Mouse (Mus musculus): Measurements from ENCODE around the gene Gba2. TPM values are rescaled to one million over a fixed set of nuclear protein-coding genes. Genes with fewer than 3 reads are reported as not detected.
A peak's percentile ranks its signal among the peaks of the same experiment; 100 is the strongest.

Gene Gba2
- polyA plus RNA-seq, 1 experiment from 2014 or later = 48.7 TPM

GRCm38 (mm10) chr4:43591961-43592360, 13.3 kb upstream of the Gba2 start:
- Histone ChIP-seq H3K9me3 (replicated peaks) (no peaks in the 10 kb centered on the region), H3K9ac (no peak overlapping the region), H3K4me1 (0 out of 2 replicates have a peak, but pooled peaks cover 3% of the 10 kb centered on the region), H3K27me3 (no peaks in the 10 kb centered on the region), H3K4me2 (replicated peaks) (no peak overlapping the region), H3K4me3 (no peak overlapping the region), H3K36me3 (no peaks in the 10 kb centered on the region), H3K27ac (no peak overlapping the region)
- no peak for ATAC-seq (ENCODE audit: low FRiP score)
- 72% methylated on average over 3 of the region's 3 CpGs for WGBS

- 85% methylated on average over 5 of the region's 5 CpGs for whole genome bisulfite sequencing
- H3K27me3 ChIP-seq = no peaks in the 10 kb centered on the region
- H3K9me3 ChIP-seq (replicated peaks) = no peaks in the 10 kb centered on the region
- no peak overlapping the region for H3K27ac ChIP-seq
- H3K4me1 ChIP-seq = 0 out of 2 replicates have a peak, but pooled peaks cover 3% of the 10 kb centered on the region
- H3K4me2 ChIP-seq (replicated peaks) = no peak overlapping the region
- H3K4me3 ChIP-seq = no peak overlapping the region
- H3K36me3 ChIP-seq = no peaks in the 10 kb centered on the region
- no peak for ATAC-seq (ENCODE audit: low FRiP score)
- no peak overlapping the region for H3K9ac ChIP-seq
These were observed 12.9 kb upstream of the Gba2 start for GRCm38 (mm10) chr4:43591543-43591942.

- WGBS = 65% methylated on average over 7 of the region's 7 CpGs
- no peak overlapping the region for H3K4me2 ChIP-seq (replicated peaks)
- ATAC-seq (ENCODE audit: low FRiP score) = no peak
These were observed 9.0 kb upstream of the Gba2 start for GRCm38 (mm10) chr4:43587681-43588080.

GRCm38 (mm10) chr4:43586411-43586810, 7.7 kb upstream of the Gba2 start:
- H3K4me2 ChIP-seq (replicated peaks) = no peak overlapping the region
- no peaks in the 10 kb centered on the region for H3K9me3 ChIP-seq (replicated peaks)
- H3K9ac ChIP-seq = no peak overlapping the region
- WGBS = 75% methylated on average over 8 of the region's 8 CpGs
- ATAC-seq (ENCODE audit: low FRiP score) = no peak
- H3K27me3 ChIP-seq = no peaks in the 10 kb centered on the region
- no peak overlapping the region for H3K27ac ChIP-seq
- H3K36me3 ChIP-seq = peaks cover 35% of the 10 kb centered on the region
- no peak overlapping the region for H3K4me3 ChIP-seq
- peaks cover 2% of the 10 kb centered on the region; the same call in 1 of the 2 replicates for H3K4me1 ChIP-seq

More at GRCm38 (mm10) chr4:43587681-43588080, 9.0 kb upstream of the Gba2 start:
- Histone ChIP-seq H3K36me3 (peaks cover 22% of the 10 kb centered on the region), H3K4me3 (no peak overlapping the region), H3K9me3 (replicated peaks) (no peaks in the 10 kb centered on the region), H3K4me1 (peaks cover 2% of the 10 kb centered on the region; the same call in 1 of the 2 replicates), H3K27ac (no peak overlapping the region), H3K27me3 (no peaks in the 10 kb centered on the region), H3K9ac (no peak overlapping the region)

- WGBS = 50% methylated on average over 10 of the region's 10 CpGs
- peaks cover 2% of the 10 kb centered on the region; the same call in 1 of the 2 replicates for H3K4me1 ChIP-seq
- H3K36me3 ChIP-seq = peaks cover 41% of the 10 kb centered on the region
- no peak overlapping the region for H3K4me2 ChIP-seq (replicated peaks)
- no peak overlapping the region for H3K27ac ChIP-seq
- H3K9me3 ChIP-seq (replicated peaks) = no peaks in the 10 kb centered on the region
- ATAC-seq (ENCODE audit: low FRiP score) = no peak
- no peak overlapping the region for H3K4me3 ChIP-seq
- H3K9ac ChIP-seq = no peak overlapping the region
- no peaks in the 10 kb centered on the region for H3K27me3 ChIP-seq
These were observed 7.0 kb upstream of the Gba2 start for GRCm38 (mm10) chr4:43585682-43586081.

GRCm38 (mm10) chr4:43584444-43585416, 6.1 kb upstream of the Gba2 start, which contains the start of gene Msmp:
Msmp (minus strand) TSS chr4:43584494.
- peaks cover 46% of the 10 kb centered on the region for H3K36me3 ChIP-seq

GRCm38 (mm10) chr4:43583421-43583820, 4.7 kb upstream of the Gba2 start:
- Histone ChIP-seq H3K9ac (no peak overlapping the region), H3K9me3 (replicated peaks) (no peaks in the 10 kb centered on the region), H3K4me1 (peaks cover 9% of the 10 kb centered on the region), H3K36me3 (peaks cover 46% of the 10 kb centered on the region), H3K4me2 (replicated peaks) (no peak overlapping the region), H3K27ac (no peak overlapping the region), H3K27me3 (no peaks in the 10 kb centered on the region), H3K4me3 (no peak overlapping the region)
- ATAC-seq (ENCODE audit: low FRiP score) = no peak
- 63% methylated on average over 7 of the region's 7 CpGs for WGBS

More at GRCm38 (mm10) chr4:43584444-43585416, 6.1 kb upstream of the Gba2 start, which contains the start of gene Msmp:
- H3K4me1 ChIP-seq = peaks cover 4% of the 10 kb centered on the region
- no peak within 1 kb of the TSS for H3K9ac ChIP-seq
- H3K27me3 ChIP-seq = no peaks in the 10 kb centered on the region
- no peak within 1 kb of the TSS for H3K27ac ChIP-seq
- no peak within 1 kb of the TSS for H3K4me2 ChIP-seq (replicated peaks)
- H3K4me3 ChIP-seq = no peak within 1 kb of the TSS
- whole genome bisulfite sequencing = 73% methylated on average over 12 of the region's 12 CpGs
- no peak for ATAC-seq (ENCODE audit: low FRiP score)
- no peaks in the 10 kb centered on the region for H3K9me3 ChIP-seq (replicated peaks)

- 93% methylated on average over 5 of the region's 5 CpGs for WGBS
- Histone ChIP-seq H3K27ac (no peak overlapping the region), H3K4me3 (no peak overlapping the region), H3K4me1 (peaks cover 18% of the 10 kb centered on the region), H3K36me3 (peaks cover 46% of the 10 kb centered on the region), H3K9ac (no peak overlapping the region), H3K9me3 (replicated peaks) (no peaks in the 10 kb centered on the region), H3K4me2 (replicated peaks) (no peak overlapping the region), H3K27me3 (no peaks in the 10 kb centered on the region)
- ATAC-seq (ENCODE audit: low FRiP score) = no peak
These were observed 3.6 kb upstream of the Gba2 start for GRCm38 (mm10) chr4:43582241-43582640.

GRCm38 (mm10) chr4:43581381-43581780, 2.7 kb upstream of the Gba2 start:
- no peaks in the 10 kb centered on the region for H3K27me3 ChIP-seq
- no peak overlapping the region for H3K9ac ChIP-seq
- WGBS = 94% methylated on average over 12 of the region's 12 CpGs
- peaks cover 27% of the 10 kb centered on the region for H3K4me1 ChIP-seq
- no peak for ATAC-seq (ENCODE audit: low FRiP score)
- H3K27ac ChIP-seq = no peak overlapping the region
- H3K4me2 ChIP-seq (replicated peaks) = no peak overlapping the region
- no peak overlapping the region for H3K4me3 ChIP-seq
- H3K36me3 ChIP-seq = peaks cover 46% of the 10 kb centered on the region
- no peaks in the 10 kb centered on the region for H3K9me3 ChIP-seq (replicated peaks)

GRCm38 (mm10) chr4:43580721-43581120, 2.0 kb upstream of the Gba2 start:
- H3K9me3 ChIP-seq (replicated peaks) = no peaks in the 10 kb centered on the region
- peaks cover 46% of the 10 kb centered on the region for H3K36me3 ChIP-seq
- H3K4me2 ChIP-seq (replicated peaks) = no peak overlapping the region
- ATAC-seq (ENCODE audit: low FRiP score) = no peak
- H3K27me3 ChIP-seq = no peaks in the 10 kb centered on the region
- no peak overlapping the region for H3K27ac ChIP-seq
- no peak overlapping the region for H3K9ac ChIP-seq
- 91% methylated on average over 5 of the region's 5 CpGs for WGBS
- no peak overlapping the region for H3K4me3 ChIP-seq
- peaks cover 33% of the 10 kb centered on the region for H3K4me1 ChIP-seq

- Histone ChIP-seq H3K4me3 (peak overlapping the region; percentile 86), H3K27ac (no peak overlapping the region), H3K4me2 (replicated peaks) (peak overlapping the region; percentile 98), H3K4me1 (peaks cover 41% of the 10 kb centered on the region), H3K27me3 (no peaks in the 10 kb centered on the region), H3K9me3 (replicated peaks) (no peaks in the 10 kb centered on the region), H3K9ac (peak overlapping the region; percentile 93), H3K36me3 (peaks cover 44% of the 10 kb centered on the region)
- no peak for ATAC-seq (ENCODE audit: low FRiP score)
- WGBS = 86% methylated on average over 6 of the region's 6 CpGs
These were observed 1.1 kb upstream of the Gba2 start for GRCm38 (mm10) chr4:43579731-43580130.

- 4% methylated on average over 10 of the region's 10 CpGs for WGBS
- Histone ChIP-seq H3K4me2 (replicated peaks) (peak overlapping the region; percentile 98), H3K27ac (peak overlapping the region; percentile 82), H3K36me3 (peaks cover 40% of the 10 kb centered on the region), H3K9ac (peak overlapping the region; percentile 93), H3K9me3 (replicated peaks) (no peaks in the 10 kb centered on the region), H3K4me1 (peaks cover 42% of the 10 kb centered on the region), H3K27me3 (no peaks in the 10 kb centered on the region), H3K4me3 (peak overlapping the region; percentile 86)
- ATAC-seq (ENCODE audit: low FRiP score) = no peak
These were observed 583 bp upstream of the Gba2 start for GRCm38 (mm10) chr4:43579256-43579655.

Data from hindbrain, embryonic 12.5 days (tissue).